15 mouse cellular contexts compared by ENCODE assay signal in genomic region chr3:144510724-144511123, GRCm38 (mm10).
"Had no signal": no experiment of that assay in that cellular context is flagged by ENCODE, and none has a peak within 500 bp of the region (broad histone marks: within the 10 kb centered on the region; RNA-seq: fewer than 3 reads in every experiment).

No protein-coding gene starts in this region.

- DNase-seq: liver, postnatal 0 days; lung, adult 2 months; lung, postnatal 4 days; right cerebral cortex, postnatal 14 days; thymus, adult 2 months; thymus, postnatal 25 days; thymus, postnatal 4 days had no signal

- ATAC-seq: liver, postnatal 0 days; lung, postnatal 0 days; midbrain, embryonic 13.5 days; midbrain, embryonic 15.5 days had no signal

- H3K4me3 ChIP-seq: liver, embryonic 15.5 days; lung, embryonic 15.5 days; midbrain, embryonic 13.5 days; midbrain, embryonic 15.5 days; stomach, embryonic 15.5 days had no signal

- H3K27ac ChIP-seq: liver, embryonic 15.5 days; lung, embryonic 15.5 days; midbrain, embryonic 13.5 days; midbrain, embryonic 15.5 days; stomach, embryonic 15.5 days; stomach, postnatal 0 days had no signal

- H3K9me3 ChIP-seq: liver, embryonic 15.5 days; lung, embryonic 15.5 days; midbrain, embryonic 13.5 days; midbrain, embryonic 15.5 days; stomach, embryonic 15.5 days had no signal

- H3K4me2 ChIP-seq: liver, embryonic 15.5 days; lung, embryonic 15.5 days; midbrain, embryonic 11.5 days; midbrain, embryonic 13.5 days; midbrain, embryonic 15.5 days; stomach, embryonic 15.5 days had no signal

- H3K36me3 ChIP-seq: liver, embryonic 15.5 days; lung, embryonic 15.5 days; midbrain, embryonic 13.5 days; midbrain, embryonic 15.5 days; stomach, embryonic 15.5 days had no signal

- H3K27me3 ChIP-seq: liver, embryonic 15.5 days; lung, embryonic 15.5 days; midbrain, embryonic 13.5 days; midbrain, embryonic 15.5 days; stomach, embryonic 15.5 days had no signal

- H3K9ac ChIP-seq: liver, embryonic 15.5 days; liver, postnatal 0 days; lung, embryonic 15.5 days; midbrain, embryonic 13.5 days; midbrain, embryonic 15.5 days; stomach, embryonic 15.5 days had no signal
